Mouse (Mus musculus) heart, postnatal 25 days (tissue): ENCODE results near the gene Myo6. TPM values are rescaled to one million over a fixed set of nuclear protein-coding genes. Genes with fewer than 3 reads are reported as not detected.

Experiments
- DNase-seq: peaks from one replicate; pipeline ENCODE4 v3.0.0; 2022; ENCODE audit warnings: low spot score
- intact Hi-C: fragments of 180-260 bp; cut with DNase I; formaldehyde crosslinking; loops from one replicate; pipeline ENCODE4 v1.15.1; 2025
- total RNA-seq, 2 experiments: library from RNA; stranded (reverse); gene quantifications; 2 replicates each; pipeline ENCODE4 v1.2.3; 2021

The Myo6 gene
- total RNA-seq, 2 experiments from 2014 or later, result 13.8 to 14.6 TPM

DNA sequence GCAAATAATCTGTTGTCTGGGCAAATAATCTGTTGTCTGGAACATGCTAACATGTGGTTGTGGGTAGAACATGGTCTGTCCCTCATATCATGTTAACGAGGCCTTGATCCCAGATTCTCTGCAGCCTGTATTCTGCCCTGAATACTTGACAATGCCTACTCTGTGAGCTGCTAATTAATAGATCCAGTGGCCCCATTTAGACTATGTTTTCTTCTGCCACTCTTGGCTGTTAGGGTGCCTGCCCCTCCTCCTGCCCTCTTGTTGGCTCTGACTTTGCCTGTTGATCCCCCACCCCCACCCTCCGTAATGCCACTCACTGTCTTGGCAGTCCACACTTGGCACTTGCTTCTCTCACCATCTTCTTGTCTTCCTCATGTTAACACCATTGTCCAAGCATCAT, 13.8 kb downstream of the Myo6 start:
- intact Hi-C loops, result no loop called here
- DNase-seq, result no peak

DNA sequence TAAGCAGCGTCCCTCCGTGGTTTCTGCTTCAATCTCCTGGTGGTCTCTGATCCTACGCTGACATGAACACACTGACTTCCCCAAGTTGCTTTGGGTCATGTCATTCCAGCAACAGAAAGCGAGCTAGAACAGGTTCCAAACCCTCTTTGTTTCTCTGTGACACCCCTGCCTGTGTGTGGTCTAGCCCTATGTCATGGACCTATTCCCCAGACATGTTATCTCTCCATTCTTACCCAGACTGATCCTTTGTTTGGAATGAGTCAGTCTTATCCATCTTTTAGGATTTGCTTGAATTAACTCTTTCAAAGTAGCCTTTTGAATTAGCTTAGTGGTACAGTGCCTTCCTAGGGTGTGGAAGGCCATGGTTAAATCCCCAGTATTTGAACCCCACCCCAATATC, 14.9 kb downstream of the Myo6 start:
- no peak for DNase-seq
- intact Hi-C loops, result no loop called here

DNA sequence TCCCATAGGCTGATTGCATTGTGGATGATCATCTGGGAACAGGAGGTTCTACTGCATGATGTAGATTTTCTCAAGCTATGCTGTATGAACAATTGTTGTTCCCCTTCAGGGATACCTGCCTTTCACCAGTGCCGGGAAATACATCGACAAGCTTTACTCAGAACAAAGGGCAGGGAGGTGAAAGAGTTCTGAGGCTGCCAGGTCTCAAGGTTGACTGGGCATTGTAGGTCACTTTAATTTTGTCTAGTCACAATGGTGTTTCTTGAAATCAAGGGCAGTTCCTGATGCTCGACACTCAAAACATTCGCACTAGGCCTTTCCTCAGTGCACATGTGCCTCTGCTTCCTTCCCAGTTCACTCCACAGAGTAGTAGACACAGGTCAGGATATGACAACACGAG, 15.9 kb downstream of the Myo6 start:
- intact Hi-C loops, result no loop called here
- DNase-seq, result no peak

- intact Hi-C loops, result no loop called here
- DNase-seq, result no peak
Observed at GRCm38 (mm10) chr9:80181692-80182091, 16.9 kb downstream of the Myo6 start.

DNA sequence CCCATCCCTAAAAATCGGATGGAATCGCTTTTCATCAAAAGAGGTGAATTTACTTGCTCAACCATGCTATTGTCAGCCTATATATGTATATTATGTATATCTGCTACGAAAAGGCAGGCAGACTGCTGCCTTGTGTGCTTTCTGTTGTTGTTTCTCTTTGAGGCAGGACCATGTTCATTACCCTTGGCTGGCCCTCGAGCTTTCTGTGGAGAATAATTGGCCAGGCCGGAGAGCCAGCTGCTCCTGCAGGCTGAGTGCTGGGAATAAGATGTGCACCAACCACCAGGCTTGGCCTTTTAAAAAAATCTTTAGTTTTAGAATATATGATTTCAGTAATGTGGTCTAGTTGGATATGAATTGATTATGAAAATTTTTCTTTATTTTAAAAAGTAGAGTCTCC, 19.3 kb downstream of the Myo6 start:
- intact Hi-C loops, result no loop called here
- DNase-seq, result no peak

DNA sequence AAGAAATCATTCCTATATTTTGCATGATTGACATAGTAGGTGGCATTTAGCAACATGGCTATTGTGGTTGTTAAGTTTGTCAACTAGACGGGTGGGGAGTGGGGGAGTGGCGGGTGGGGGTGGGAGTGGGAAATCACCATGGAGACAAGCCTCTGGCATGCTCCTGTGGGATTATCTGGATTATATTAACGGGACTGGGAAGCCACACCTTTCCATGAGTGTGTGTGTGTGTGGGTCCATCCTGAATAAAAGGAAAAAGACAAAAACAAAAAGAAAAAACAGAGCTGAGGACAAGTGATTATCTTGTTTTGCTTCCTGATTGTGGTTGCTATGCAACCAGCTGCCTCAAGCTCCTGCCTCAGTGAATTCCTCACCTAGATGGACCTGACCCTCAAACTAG, 20.9 kb downstream of the Myo6 start:
- no peak for DNase-seq
- intact Hi-C loops, result no loop called here

GRCm38 (mm10) chr9:80186693-80187092, 21.9 kb downstream of the Myo6 start:
- DNase-seq, result no peak
- intact Hi-C loops, result no loop called here

DNA sequence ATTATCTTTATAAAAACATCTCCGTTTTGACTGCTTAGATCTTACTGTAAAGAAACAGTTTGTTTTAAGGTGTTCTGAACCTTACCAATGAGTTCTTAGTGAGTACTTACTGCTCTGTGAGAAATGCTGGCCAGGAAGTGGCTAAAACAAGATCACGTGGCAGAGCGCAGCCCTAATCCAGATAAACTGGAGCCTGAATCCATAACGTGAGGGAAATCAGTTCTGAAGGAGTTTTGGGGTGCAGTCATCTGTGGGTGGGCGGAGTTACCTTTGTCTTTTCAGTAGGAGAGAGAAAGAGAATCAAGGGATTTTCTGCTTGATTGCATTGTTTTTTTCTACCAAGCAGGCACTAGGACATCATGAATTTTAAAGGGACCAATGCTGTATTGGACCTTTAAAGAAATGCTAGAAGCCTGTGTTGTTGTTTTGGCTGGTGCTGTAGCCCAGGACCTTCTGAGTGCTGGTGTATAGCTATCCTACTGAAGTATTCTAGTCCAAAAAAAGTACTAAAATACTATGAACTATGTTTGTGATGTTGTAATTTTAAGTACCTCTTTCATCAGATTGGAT, 23.6 kb downstream of the Myo6 start:
- no peak for DNase-seq
- intact Hi-C loops, result no loop called here

DNA sequence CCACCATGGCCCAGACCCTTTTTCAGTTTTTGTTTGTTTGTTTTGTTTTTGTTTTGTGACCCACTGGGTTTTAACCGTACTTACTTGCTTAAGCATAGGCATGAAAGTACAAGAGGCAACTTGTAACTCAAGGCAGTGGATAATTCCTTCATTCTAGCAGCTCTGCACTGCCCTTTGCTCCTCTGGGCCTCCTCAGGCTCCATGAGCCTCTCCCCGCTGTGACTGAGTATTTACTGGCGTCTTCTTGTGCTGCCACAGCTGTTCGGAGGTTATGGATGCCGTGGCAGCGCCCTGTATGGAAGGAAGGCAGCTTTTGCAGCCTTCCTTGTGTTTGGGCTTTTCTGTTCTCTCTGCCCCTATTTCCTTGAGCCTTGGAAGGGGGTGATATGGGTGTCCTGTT, 26.4 kb downstream of the Myo6 start:
- DNase-seq, result no peak
- intact Hi-C loops, result no loop called here

- intact Hi-C loops, result no loop called here
- no peak for DNase-seq
Observed at GRCm38 (mm10) chr9:80192324-80192723, 27.5 kb downstream of the Myo6 start.

DNA sequence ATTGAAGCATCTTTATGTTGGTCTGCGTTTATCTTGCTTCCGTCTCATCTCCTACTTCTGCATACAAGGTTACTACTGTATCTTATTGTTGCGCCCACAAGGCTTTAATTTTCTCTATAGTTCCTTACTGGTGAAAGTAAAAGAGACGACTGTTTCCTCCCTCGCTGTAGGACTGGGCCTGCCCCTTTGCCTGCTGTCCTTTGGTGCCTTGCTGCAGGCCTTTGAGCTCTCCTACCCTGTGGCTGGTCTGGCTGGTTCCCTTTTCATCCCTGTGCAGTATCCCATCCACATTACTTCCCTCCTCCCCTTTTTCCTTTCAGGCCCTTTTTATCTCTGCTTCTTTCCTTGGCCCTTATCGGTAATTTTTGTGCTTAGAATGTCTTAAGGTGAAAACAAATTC, 29.6 kb downstream of the Myo6 start:
- intact Hi-C loops, result no loop called here

DNA sequence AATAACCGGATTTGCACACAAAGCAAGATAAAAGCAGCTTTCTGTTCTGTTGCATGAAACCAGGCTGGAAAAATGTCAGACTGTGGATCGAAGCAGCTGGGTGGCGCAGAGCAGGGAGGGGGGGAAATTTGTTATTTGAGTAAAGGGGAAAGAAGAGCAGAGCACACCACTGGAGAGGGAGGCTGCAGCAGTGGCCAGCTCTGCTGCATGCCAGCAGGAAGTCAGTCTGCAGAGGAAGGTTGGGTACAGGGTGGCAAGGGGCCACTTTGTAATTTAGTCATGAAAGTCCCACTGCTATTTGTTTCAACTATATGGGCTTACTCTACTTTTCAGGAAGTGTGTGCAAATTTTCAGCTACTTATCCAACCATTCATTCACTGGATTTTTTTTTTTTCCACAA, 31.3 kb downstream of the Myo6 start:
- intact Hi-C loops, result no loop called here
- DNase-seq, result no peak

More for the DNA sequence above, 29.6 kb downstream of the Myo6 start:
- DNase-seq, result no peak

GRCm38 (mm10) chr9:80197233-80197632, 32.4 kb downstream of the Myo6 start:
- DNase-seq, result no peak
- intact Hi-C loops, result no loop called here

DNA sequence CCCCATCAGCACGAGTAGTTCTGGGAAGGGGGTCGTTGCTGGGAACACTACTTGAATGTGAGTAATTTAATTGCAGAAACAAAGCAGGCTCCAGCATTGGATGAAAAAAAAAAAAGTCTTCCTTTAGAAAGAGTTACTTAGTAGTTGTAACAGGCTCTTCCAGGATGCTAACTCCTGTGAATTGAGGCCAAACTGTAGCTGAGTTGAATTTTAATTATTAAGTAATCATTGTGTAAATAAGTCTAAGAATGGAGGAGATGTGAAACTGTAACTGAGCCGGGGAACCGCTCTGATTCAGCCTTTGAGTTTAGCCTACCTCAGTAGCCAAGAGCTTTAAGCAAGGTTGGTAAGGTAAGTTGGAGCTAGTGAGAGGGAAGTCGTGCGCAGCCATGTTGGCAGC, 36.0 kb downstream of the Myo6 start:
- intact Hi-C loops, result no loop called here
- no peak for DNase-seq

GRCm38 (mm10) chr9:80202374-80203060, 37.7 kb downstream of the Myo6 start:
- no peak for DNase-seq
- intact Hi-C loops, result no loop called here

DNA sequence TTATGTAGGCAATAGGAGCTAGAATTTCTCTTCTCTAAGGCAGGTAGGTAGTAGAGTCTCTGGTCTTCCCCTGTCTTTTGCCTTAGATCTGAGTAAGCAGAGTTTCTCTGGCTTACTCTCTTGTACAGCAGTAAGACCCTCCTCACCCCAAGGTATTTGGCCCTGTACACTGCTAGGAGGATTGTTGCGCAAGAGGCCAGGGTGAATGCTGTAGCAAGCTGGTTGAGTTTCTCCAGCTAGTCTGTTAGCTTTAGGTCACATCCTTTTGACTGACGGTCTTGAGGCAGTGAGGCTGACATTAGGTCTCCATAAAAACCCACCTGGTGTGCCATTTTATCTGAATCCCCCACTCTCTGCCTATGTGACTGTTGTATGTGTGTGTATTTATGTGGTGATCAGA, 43.9 kb downstream of the Myo6 start:
- no peak for DNase-seq
- intact Hi-C loops, result no loop called here

- intact Hi-C loops, result no loop called here
- no peak for DNase-seq
Observed at GRCm38 (mm10) chr9:80209459-80209858, 44.6 kb downstream of the Myo6 start.

DNA sequence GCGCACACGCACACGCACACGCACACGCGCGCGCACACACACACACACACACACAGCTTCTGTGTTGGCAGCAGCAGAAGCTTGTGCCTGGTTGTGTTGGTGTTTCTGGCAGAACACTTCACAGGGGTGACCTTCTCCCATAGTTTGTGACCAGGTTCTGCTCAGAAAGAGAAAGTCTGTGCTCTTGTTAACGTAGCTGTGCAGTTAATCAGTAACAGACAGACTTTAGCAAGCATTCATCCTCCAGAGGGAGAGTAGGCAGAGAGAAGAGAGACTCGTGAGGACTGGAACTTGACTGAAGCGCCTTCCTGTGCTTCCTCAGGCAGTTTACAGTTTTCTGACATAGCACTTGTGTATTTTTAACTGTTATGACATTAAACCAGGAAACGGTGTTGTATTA, 45.3 kb downstream of the Myo6 start:
- no peak for DNase-seq
- intact Hi-C loops, result no loop called here

GRCm38 (mm10) chr9:80213428-80213827, 48.6 kb downstream of the Myo6 start:
- no peak for DNase-seq
- intact Hi-C loops, result no loop called here

DNA sequence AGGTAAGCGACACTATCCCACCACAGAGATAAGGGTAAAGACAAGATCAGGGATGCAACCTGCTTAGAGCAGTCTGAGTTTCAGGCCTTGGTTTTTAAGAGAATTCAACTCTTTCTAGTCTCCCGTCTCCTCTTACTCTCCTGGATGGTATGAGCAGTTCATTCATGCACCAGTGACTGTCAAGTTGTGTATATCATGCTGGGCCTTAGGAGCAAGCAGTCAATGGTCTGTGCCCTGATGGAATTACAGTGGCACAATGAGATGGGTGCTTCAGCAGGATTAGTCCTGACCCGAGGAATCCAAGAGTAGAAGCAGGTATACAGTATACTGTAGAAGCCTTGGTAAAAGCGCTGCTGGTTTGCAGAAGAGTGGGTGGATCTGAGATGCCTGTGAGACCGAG, 50.7 kb downstream of the Myo6 start:
- intact Hi-C loops, result loop anchor here (5.0 kb wide), 1 partner anchor 43 kb away; no protein-coding TSS in a partner anchor

DNA sequence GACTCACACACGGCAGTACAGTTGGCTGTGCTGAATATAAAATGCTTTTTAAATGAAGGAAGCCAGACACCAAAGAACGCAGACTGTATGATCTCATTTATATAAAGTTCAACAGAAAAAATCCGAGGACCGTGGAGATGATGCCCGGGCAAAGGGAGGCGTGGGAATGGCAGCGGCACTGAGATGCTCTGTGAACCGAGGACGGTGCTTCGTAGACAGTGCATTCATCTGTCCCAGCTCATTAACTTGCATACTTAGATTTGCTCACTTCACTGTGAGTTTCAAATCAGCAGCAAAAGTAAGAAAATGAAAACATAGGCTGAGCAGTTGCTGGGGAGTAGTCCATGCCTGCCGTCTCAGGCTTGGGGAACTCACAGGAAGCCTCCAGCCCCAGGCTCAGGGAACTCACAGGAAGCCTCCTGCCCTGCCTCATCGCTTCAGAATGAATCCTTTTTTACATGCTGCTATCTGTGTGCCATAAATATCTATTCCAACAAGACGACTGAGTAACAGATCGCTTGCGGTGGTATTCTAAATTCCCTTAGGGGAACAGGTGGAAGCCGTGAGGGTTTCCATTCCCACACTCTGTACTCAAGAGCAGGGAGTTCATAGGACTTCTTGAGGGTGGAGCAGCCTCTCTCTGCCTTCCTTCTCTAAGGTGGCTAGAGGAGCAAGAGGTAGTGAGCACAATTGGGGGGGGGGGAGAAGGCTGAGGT, 52.1 kb downstream of the Myo6 start:
- intact Hi-C loops, result loop anchor here (5.0 kb wide), 1 partner anchor 45 kb away; no protein-coding TSS in a partner anchor
- DNase-seq, result no peak

More for the DNA sequence above, 50.7 kb downstream of the Myo6 start:
- no peak for DNase-seq
